9 mouse cellular contexts compared by ENCODE assay signal in the genomic region with DNA sequence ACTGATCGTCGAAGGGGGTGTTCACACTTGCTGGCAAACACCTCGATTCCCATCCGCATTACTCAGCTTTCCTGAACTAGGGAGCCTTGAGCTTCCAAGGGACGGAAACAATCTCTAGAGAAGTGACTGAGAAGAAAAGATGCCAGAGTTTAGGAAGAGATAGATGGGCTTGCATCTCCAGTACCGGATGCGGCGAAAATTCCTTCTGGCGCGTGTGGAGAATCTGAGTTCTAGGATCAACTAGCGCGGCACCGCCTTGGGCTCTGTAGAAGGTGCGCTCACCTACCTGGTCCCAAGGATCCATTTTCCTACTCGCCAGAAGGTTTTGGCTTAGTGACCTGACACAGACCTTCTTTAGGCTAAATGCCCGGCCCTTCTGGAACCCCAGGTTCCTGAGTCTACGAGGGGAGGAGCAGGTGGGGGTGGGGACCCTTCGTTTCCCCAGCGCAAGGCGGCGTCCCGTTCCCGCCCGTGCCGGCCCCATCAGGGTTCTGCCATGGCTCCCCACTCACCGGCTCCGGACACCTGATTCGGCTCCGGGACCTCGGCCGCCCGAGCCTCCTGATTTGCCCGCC. TPM values are rescaled to one million over a fixed set of nuclear protein-coding genes. Genes with fewer than 3 reads are reported as not detected.
DNase-seq lines count a peak whose midpoint lies in the region; ATAC-seq lines count a peak whose summit lies in the region.
"Had no signal": no experiment of that assay in that cellular context is flagged by ENCODE, and none has a peak within 500 bp of the region (broad histone marks: within the 10 kb centered on the region; RNA-seq: fewer than 3 reads in every experiment).

No protein-coding gene starts in this region.

- H3K9me3 ChIP-seq in heart, embryonic 15.5 days (replicated peaks) = no peaks in the 10 kb centered on the region
- H3K9me3 ChIP-seq in embryonic facial prominence, embryonic 15.5 days (replicated peaks) = no peaks in the 10 kb centered on the region
- H3K9me3 ChIP-seq in limb, embryonic 12.5 days = no peaks in the 10 kb centered on the region
- no peaks in the 10 kb centered on the region for H3K9me3 ChIP-seq in neural tube, embryonic 13.5 days

- H3K4me1 ChIP-seq in heart, embryonic 15.5 days (replicated peaks) = peaks cover 49% of the 10 kb centered on the region
- H3K4me1 ChIP-seq in embryonic facial prominence, embryonic 15.5 days = peaks cover 59% of the 10 kb centered on the region
- H3K4me1 ChIP-seq in limb, embryonic 12.5 days (replicated peaks) = peaks cover 62% of the 10 kb centered on the region
- peaks cover 48% of the 10 kb centered on the region for H3K4me1 ChIP-seq in neural tube, embryonic 13.5 days (replicated peaks)

- WGBS in heart, embryonic 15.5 days = 2% methylated on average over 33 of the region's 33 CpGs
- 1% methylated on average over 33 of the region's 33 CpGs for WGBS in embryonic facial prominence, embryonic 15.5 days
- WGBS in limb, embryonic 12.5 days = under 1% methylated on average over 33 of the region's 33 CpGs
- WGBS in neural tube, embryonic 13.5 days = under 1% methylated on average over 33 of the region's 33 CpGs

- H3K9ac ChIP-seq in heart, embryonic 15.5 days = peak overlapping the region; percentile 53
- peak overlapping the region; percentile 37 for H3K9ac ChIP-seq in embryonic facial prominence, embryonic 15.5 days
- H3K9ac ChIP-seq in limb, embryonic 12.5 days (replicated peaks) = peak overlapping the region; percentile 90
- peak overlapping the region; percentile 71 for H3K9ac ChIP-seq in neural tube, embryonic 13.5 days

- H3K36me3 ChIP-seq in heart, embryonic 15.5 days = no peaks in the 10 kb centered on the region
- H3K36me3 ChIP-seq in embryonic facial prominence, embryonic 15.5 days = no peaks in the 10 kb centered on the region
- no peaks in the 10 kb centered on the region for H3K36me3 ChIP-seq in limb, embryonic 12.5 days
- no peaks in the 10 kb centered on the region for H3K36me3 ChIP-seq in neural tube, embryonic 13.5 days

- DNase-seq in heart, adult 9 months (ENCODE audit: low spot score in 2 of 2) = no peak
- no peak for DNase-seq in thymus, postnatal 25 days
- DNase-seq in thymus, postnatal 4 days = no peak
- DNase-seq in left cerebral cortex, adult 8-10 months (ENCODE audit: low spot score in 2 of 2) = no peak

- H3K27me3 ChIP-seq in heart, embryonic 15.5 days = peaks cover 93% of the 10 kb centered on the region
- peaks cover 72% of the 10 kb centered on the region for H3K27me3 ChIP-seq in embryonic facial prominence, embryonic 15.5 days
- H3K27me3 ChIP-seq in limb, embryonic 12.5 days = peaks cover 94% of the 10 kb centered on the region
- peaks cover 97% of the 10 kb centered on the region for H3K27me3 ChIP-seq in neural tube, embryonic 13.5 days

- ATAC-seq in heart, embryonic 15.5 days (replicated peaks; ENCODE audit: insufficient number of reproducible peaks, insufficient read depth, low FRiP score, low read depth) = peak; percentile 4; the same call in 1 of the 2 replicates
- no peak for ATAC-seq in embryonic facial prominence, embryonic 15.5 days (ENCODE audit: insufficient number of reproducible peaks, low FRiP score, low TSS enrichment, low read depth)
- ATAC-seq in limb, embryonic 12.5 days (ENCODE audit: insufficient number of reproducible peaks, insufficient read depth, low FRiP score, low TSS enrichment, low read depth) = no peak
- ATAC-seq in neural tube, embryonic 13.5 days (ENCODE audit: low read depth) = no peak

- peak overlapping the region; percentile 96 for H3K4me2 ChIP-seq in heart, embryonic 15.5 days
- peak overlapping the region; percentile 81 for H3K4me2 ChIP-seq in embryonic facial prominence, embryonic 15.5 days (replicated peaks)
- peak overlapping the region; percentile 83 for H3K4me2 ChIP-seq in limb, embryonic 12.5 days
- peak overlapping the region; percentile 60 for H3K4me2 ChIP-seq in neural tube, embryonic 13.5 days

- H3K4me3 ChIP-seq in heart, embryonic 15.5 days = peak overlapping the region; percentile 63
- peak overlapping the region; percentile 67 for H3K4me3 ChIP-seq in embryonic facial prominence, embryonic 15.5 days (replicated peaks)
- peak overlapping the region; percentile 66 for H3K4me3 ChIP-seq in limb, embryonic 12.5 days (replicated peaks)
- H3K4me3 ChIP-seq in neural tube, embryonic 13.5 days = peak overlapping the region; percentile 42

- H3K27ac ChIP-seq in heart, embryonic 15.5 days = peak overlapping the region; percentile 76
- H3K27ac ChIP-seq in embryonic facial prominence, embryonic 15.5 days (replicated peaks) = peak overlapping the region; percentile 89
- peak overlapping the region; percentile 78 for H3K27ac ChIP-seq in limb, embryonic 12.5 days
- no peak overlapping the region for H3K27ac ChIP-seq in neural tube, embryonic 13.5 days (replicated peaks)

RNA-seq across cellular contexts. Expression of a gene that starts 0.6 kb away (rescaled TPM):
- polyA plus RNA-seq in heart, embryonic 15.5 days (2015; fragmentation: Nextera tagmentation; extraction: Ambion mirVana) = 2.6 and 5.3 TPM in 2 replicates
- polyA plus RNA-seq in embryonic facial prominence, embryonic 15.5 days (2015; fragmentation: Nextera tagmentation; extraction: Ambion mirVana) = 8.0 and 8.1 TPM in 2 replicates
- polyA plus RNA-seq in limb, embryonic 12.5 days (2016; fragmentation: Nextera tagmentation; extraction: Ambion mirVana) = 7.9 and 10.0 TPM in 2 replicates
- polyA plus RNA-seq in neural tube, embryonic 13.5 days (2015; fragmentation: Nextera tagmentation; extraction: Ambion mirVana) = 1.6 and 1.7 TPM in 2 replicates
- 1 to 10 TPM; 1.8 to 2.3 (median 2.0) TPM for total RNA-seq in left cerebral cortex, adult 8-10 months (2022)
- total RNA-seq: CH12.LX had no signal

RNA-seq across cellular contexts. Expression of a gene that starts 18.4 kb away (rescaled TPM):
- not detected in 2 replicates for polyA plus RNA-seq in heart, embryonic 15.5 days (2015; fragmentation: Nextera tagmentation; extraction: Ambion mirVana)
- 0.31 TPM in 1 of 2 replicates, not detected in the other for polyA plus RNA-seq in embryonic facial prominence, embryonic 15.5 days (2015; fragmentation: Nextera tagmentation; extraction: Ambion mirVana)
- polyA plus RNA-seq in limb, embryonic 12.5 days (2016; fragmentation: Nextera tagmentation; extraction: Ambion mirVana) = not detected in 2 replicates
- not detected in 2 replicates for polyA plus RNA-seq in neural tube, embryonic 13.5 days (2015; fragmentation: Nextera tagmentation; extraction: Ambion mirVana)
- not detected for total RNA-seq in left cerebral cortex, adult 8-10 months (2022)
- total RNA-seq: CH12.LX had no signal

RNA-seq across cellular contexts. Expression of a gene that starts 54.5 kb away (rescaled TPM):
- 1.6 and 4.4 TPM in 2 replicates for polyA plus RNA-seq in heart, embryonic 15.5 days (2015; fragmentation: Nextera tagmentation; extraction: Ambion mirVana)
- polyA plus RNA-seq in embryonic facial prominence, embryonic 15.5 days (2015; fragmentation: Nextera tagmentation; extraction: Ambion mirVana) = 1.8 and 2.1 TPM in 2 replicates
- polyA plus RNA-seq in limb, embryonic 12.5 days (2016; fragmentation: Nextera tagmentation; extraction: Ambion mirVana) = 39.2 and 44.0 TPM in 2 replicates
- 0.25 and 0.59 TPM in 2 replicates for polyA plus RNA-seq in neural tube, embryonic 13.5 days (2015; fragmentation: Nextera tagmentation; extraction: Ambion mirVana)
- total RNA-seq in left cerebral cortex, adult 8-10 months (2022) = under 1 TPM in 3 of 4 experiments, not detected in 1; 0.13 to 0.33 (median 0.21) TPM
- total RNA-seq: CH12.LX had no signal

Comparison
In these comparisons a context has a peak if more than half of its experiments do, and no peak if none do; other contexts are left out.
1. H3K9ac ChIP-seq: peak in every context shown above with its lines; median percentile 90 in limb, embryonic 12.5 days; 71 in neural tube, embryonic 13.5 days; 53 in heart, embryonic 15.5 days; 37 in embryonic facial prominence, embryonic 15.5 days.